Mouse (Mus musculus) ES-E14 (cell line): ENCODE results near the gene Erg. TPM values are rescaled to one million over a fixed set of nuclear protein-coding genes. Genes with fewer than 3 reads are reported as not detected.

Experiments used
- DNase-seq: peaks from one replicate; pipeline ENCODE4 v3.0.0-alpha.2; 2013; ENCODE audit warnings: low read depth, low spot score
- H3K27ac ChIP-seq: 2 replicates; pipeline ENCODE4 v1.5.1; 2012; ENCODE audit warnings: low read depth, mild to moderate bottlenecking, low read length, moderate library complexity, mixed read lengths; ENCODE audit not compliant: poor library complexity, insufficient read depth, severe bottlenecking
- H3K36me3 ChIP-seq: 2 replicates; pipeline ENCODE4 v1.6.1; 2012; ENCODE audit warnings: mild to moderate bottlenecking, low read length, moderate library complexity, mixed read lengths; ENCODE audit not compliant: control insufficient read depth, poor library complexity, insufficient read depth, severe bottlenecking
- H3K4me1 ChIP-seq, 2 experiments: fragments of 150-350 bp in 1 of 2; sonication (generic) in 1 of 2; 2 replicates each; pipeline ENCODE4 v1.6.1; 2012; ENCODE audit warnings: low read length in 2 of 2, mild to moderate bottlenecking in 1 of 2, mixed read lengths in 1 of 2; ENCODE audit not compliant: control insufficient read depth in 2 of 2, insufficient read depth in 2 of 2, poor library complexity in 1 of 2
- H3K4me3 ChIP-seq, 2 experiments: fragments of 150-350 bp in 1 of 2; sonication (generic) in 1 of 2; 2 replicates each; pipeline ENCODE4 v1.5.1; 2012; ENCODE audit warnings: low read length in 2 of 2, low read depth in 1 of 2, mild to moderate bottlenecking in 1 of 2, mixed read lengths in 1 of 2; ENCODE audit not compliant: insufficient read depth in 1 of 2, poor library complexity in 1 of 2, severe bottlenecking in 1 of 2
- H3K9ac ChIP-seq: 2 replicates; pipeline ENCODE4 v1.6.1; 2012; ENCODE audit warnings: low read depth, mild to moderate bottlenecking, low read length, mixed read lengths; ENCODE audit not compliant: poor library complexity, insufficient read depth, severe bottlenecking
- H3K9me3 ChIP-seq: fragments of 150-350 bp; sonication (generic); 2 replicates; pipeline ENCODE4 v1.6.1; 2012; ENCODE audit warnings: low read depth, mild to moderate bottlenecking, low read length; ENCODE audit not compliant: control insufficient read depth, insufficient read depth
- CHD2 ChIP-seq: IDR thresholded peaks from 2 replicates; pipeline ENCODE4 v1.6.1; 2014; ENCODE audit warnings: mild to moderate bottlenecking, low read depth, low read length, inconsistent platforms
- HCFC1 ChIP-seq: IDR thresholded peaks from 2 replicates; pipeline ENCODE4 v1.6.1; 2012; ENCODE audit warnings: low read length, inconsistent platforms, borderline replicate concordance; ENCODE audit not compliant: insufficient read depth
- MAFK ChIP-seq: IDR thresholded peaks from 2 replicates; pipeline ENCODE4 v1.6.1; 2014; ENCODE audit warnings: mild to moderate bottlenecking, low read depth, low read length, inconsistent platforms; ENCODE audit not compliant: insufficient read depth
- ZC3H11A ChIP-seq: IDR thresholded peaks from 2 replicates; pipeline ENCODE4 v1.6.1; 2012; ENCODE audit warnings: low read depth, mild to moderate bottlenecking, inconsistent platforms, low read length, borderline replicate concordance
- ZNF384 ChIP-seq: IDR thresholded peaks from 2 replicates; pipeline ENCODE4 v1.6.1; 2012; ENCODE audit warnings: low read depth, low read length, inconsistent platforms
- in situ Hi-C, 2 experiments: fragments of 600-800 bp; cut with MboI; formaldehyde crosslinking; loops; one replicate each; pipeline ENCODE4 v1.15.1; 2025; ENCODE audit warnings: low sequenced_read_pairs in 2 of 2, inconsistent platforms in 1 of 2; ENCODE audit not compliant: unreplicated experiment in 2 of 2
- total RNA-seq: library from RNA; depleted of rRNA; stranded (reverse); fragments of 300-350 nt; gene quantifications from 2 replicates; pipeline ENCODE4 v1.2.3, GENCODE M21; 2012

Gene Erg
- total RNA-seq, 1 experiment = 0.18 TPM

- Histone ChIP-seq H3K27ac (no peak overlapping the region), H3K36me3 (no peaks in the 10 kb centered on the region), H3K9ac (no peak overlapping the region), H3K4me1 (no peaks in the 10 kb centered on the region), H3K9me3 (no peaks in the 10 kb centered on the region), H3K4me3 (no peak overlapping the region)
- TF ChIP-seq HCFC1 (no peak), ZNF384 (no peak), MAFK (no peak), CHD2 (no peak), ZC3H11A (no peak)
- no peak for DNase-seq
- in situ Hi-C loops = no loop called here
Measured at GRCm38 (mm10) chr16:95492146-95492545, 94.2 kb downstream of the Erg start.

- Histone ChIP-seq H3K27ac (no peak overlapping the region), H3K9ac (no peak overlapping the region), H3K4me1 (no peaks in the 10 kb centered on the region), H3K36me3 (no peaks in the 10 kb centered on the region), H3K4me3 (no peak overlapping the region), H3K9me3 (no peaks in the 10 kb centered on the region)
- no peak for DNase-seq
- in situ Hi-C loops = no loop called here
- TF ChIP-seq ZNF384 = no peak
- TF ChIP-seq MAFK = no peak
- no peak for TF ChIP-seq CHD2
- no peak for TF ChIP-seq HCFC1
- no peak for TF ChIP-seq ZC3H11A
Measured at GRCm38 (mm10) chr16:95490386-95490785, 96.0 kb downstream of the Erg start.

GRCm38 (mm10) chr16:95487606-95488351, 98.6 kb downstream of the Erg start:
- no peak for DNase-seq
- H3K4me1 ChIP-seq = no peaks in the 10 kb centered on the region
- in situ Hi-C loops = no loop called here
- H3K9ac ChIP-seq = no peak overlapping the region
- H3K9me3 ChIP-seq = no peaks in the 10 kb centered on the region
- TF ChIP-seq CHD2 (no peak), MAFK (no peak), HCFC1 (no peak), ZNF384 (no peak), ZC3H11A (no peak)
- H3K27ac ChIP-seq = no peak overlapping the region
- no peak overlapping the region for H3K4me3 ChIP-seq
- no peaks in the 10 kb centered on the region for H3K36me3 ChIP-seq

GRCm38 (mm10) chr16:95481176-95481575, 105.2 kb downstream of the Erg start:
- H3K4me3 ChIP-seq = no peak overlapping the region
- no peak for TF ChIP-seq MAFK
- no peak for TF ChIP-seq CHD2
- TF ChIP-seq ZNF384 = no peak
- TF ChIP-seq HCFC1 = no peak
- TF ChIP-seq ZC3H11A = no peak
- no peak for DNase-seq
- H3K36me3 ChIP-seq = no peaks in the 10 kb centered on the region
- no peak overlapping the region for H3K27ac ChIP-seq
- no peaks in the 10 kb centered on the region for H3K4me1 ChIP-seq
- H3K9me3 ChIP-seq = no peaks in the 10 kb centered on the region
- in situ Hi-C loops = no loop called here
- H3K9ac ChIP-seq = no peak overlapping the region

- no peak overlapping the region for H3K9ac ChIP-seq
- in situ Hi-C loops = no loop called here
- H3K9me3 ChIP-seq = no peaks in the 10 kb centered on the region
- DNase-seq = no peak
- H3K4me1 ChIP-seq = no peaks in the 10 kb centered on the region
- TF ChIP-seq HCFC1 (no peak), MAFK (no peak), ZC3H11A (no peak), ZNF384 (no peak), CHD2 (no peak)
- no peaks in the 10 kb centered on the region for H3K36me3 ChIP-seq
- no peak overlapping the region for H3K4me3 ChIP-seq
- H3K27ac ChIP-seq = no peak overlapping the region
Measured at GRCm38 (mm10) chr16:95478558-95478957, 107.8 kb downstream of the Erg start.
